Mouse (Mus musculus): Measurements from ENCODE around the gene Sik2.

GRCm38 (mm10) chr9:51052180-51052579 lies 43.3 kb upstream of the Sik2 start:
- TF ChIP-seq GATA1 (IDR thresholded peaks at IDR 0.05; ENCODE audit: borderline replicate concordance, low read length) (no peak), FLI1 (IDR thresholded peaks at IDR 0.05; ENCODE audit: low read length) (no peak)
